Mouse (Mus musculus): Measurements from ENCODE around the gene Gm10638. TPM values are rescaled to one million over a fixed set of nuclear protein-coding genes. Genes with fewer than 3 reads are reported as not detected.

The Gm10638 gene
- polyA plus RNA-seq, 1 experiment from 2014 or later: 3.6 TPM

Other genes with a start within 250 kb of the Gm10638 start
- 0.19 and 0.24 TPM in 2 replicates for gene Abcc12, start 165.0 kb upstream of the Gm10638 start, polyA plus RNA-seq (2015; fragmentation: Nextera tagmentation; extraction: Ambion mirVana)
- 51.3 and 54.0 TPM in 2 replicates for gene Lonp2, start 121.7 kb upstream of the Gm10638 start, polyA plus RNA-seq (2015; fragmentation: Nextera tagmentation; extraction: Ambion mirVana)
- 38.3 and 40.7 TPM in 2 replicates for gene Siah1a, start 235 bp downstream of the Gm10638 start, polyA plus RNA-seq (2015; fragmentation: Nextera tagmentation; extraction: Ambion mirVana)
- gene N4bp1, start 139.6 kb downstream of the Gm10638 start, polyA plus RNA-seq (2015; fragmentation: Nextera tagmentation; extraction: Ambion mirVana): 9.3 and 9.4 TPM in 2 replicates

Data from stomach, embryonic 15.5 days (tissue).